Mouse (Mus musculus) C2C12 (cell line): ENCODE measurements around the gene Gm17455.

Experiments used
- CTCF ChIP-seq: IDR thresholded peaks from one replicate; pipeline ENCODE4 v1.5.1; 2011; ENCODE audit not compliant: control insufficient read depth, insufficient read depth, insufficient read length
- MYOG ChIP-seq: IDR thresholded peaks from one replicate; pipeline ENCODE4 v1.6.1; 2011; ENCODE audit not compliant: control insufficient read depth, insufficient read length; ENCODE audit errors: extremely low read depth
- USF1 ChIP-seq: IDR thresholded peaks from one replicate; pipeline ENCODE4 v1.6.1; 2011; ENCODE audit warnings: low read depth, mild to moderate bottlenecking, control low read depth, moderate library complexity

- TF ChIP-seq USF1 (no peak), CTCF (no peak), MYOG (no peak)
Measured at GRCm38 (mm10) chr10:60398051-60398814, 1.3 kb upstream of the Gm17455 start.
